Mouse (Mus musculus): ENCODE data around the gene Cd96.

Gene Cd96

DNA sequence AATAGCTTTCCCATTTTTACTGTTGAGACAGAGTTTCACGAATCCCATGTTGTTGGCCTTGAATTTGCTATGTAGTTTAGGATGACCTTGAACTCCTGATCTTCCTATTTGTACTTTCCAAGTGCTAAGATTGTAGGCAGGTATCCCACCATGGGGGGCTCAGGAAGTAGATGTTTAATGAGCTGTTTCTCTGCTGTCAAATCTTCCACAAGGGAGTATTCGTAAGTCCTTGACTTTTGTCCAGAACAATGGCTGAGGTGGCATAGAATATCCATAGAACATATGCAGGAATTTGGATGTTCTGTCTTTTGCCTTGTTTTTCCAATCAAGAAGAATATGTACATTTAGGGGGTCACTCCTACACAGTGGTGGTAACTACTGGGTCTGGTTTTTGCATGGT is 73.1 kb downstream of the Cd96 start:
- DNase-seq (ENCODE audit: extremely low spot score, low spot score), result no peak

DNA sequence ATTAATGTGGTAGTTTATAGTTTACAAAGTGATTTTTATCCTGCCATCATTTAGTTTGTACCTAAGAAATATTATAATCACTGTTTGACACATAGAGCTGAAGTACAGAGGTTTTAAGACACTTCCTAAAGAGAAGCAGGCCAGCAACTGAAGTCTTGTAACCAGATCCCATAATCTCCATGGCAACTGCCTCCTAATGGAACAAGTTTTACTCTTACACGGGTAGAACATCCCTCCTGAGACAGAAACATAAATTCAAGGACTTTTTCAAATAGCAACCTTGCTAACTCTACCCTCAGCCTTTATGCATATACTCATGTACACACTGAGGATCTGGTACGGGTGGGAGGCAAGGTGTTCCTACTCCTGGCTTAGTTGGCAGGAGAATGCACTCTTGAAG is 83.8 kb downstream of the Cd96 start:
- DNase-seq (ENCODE audit: extremely low spot score, low spot score), result no peak

DNA sequence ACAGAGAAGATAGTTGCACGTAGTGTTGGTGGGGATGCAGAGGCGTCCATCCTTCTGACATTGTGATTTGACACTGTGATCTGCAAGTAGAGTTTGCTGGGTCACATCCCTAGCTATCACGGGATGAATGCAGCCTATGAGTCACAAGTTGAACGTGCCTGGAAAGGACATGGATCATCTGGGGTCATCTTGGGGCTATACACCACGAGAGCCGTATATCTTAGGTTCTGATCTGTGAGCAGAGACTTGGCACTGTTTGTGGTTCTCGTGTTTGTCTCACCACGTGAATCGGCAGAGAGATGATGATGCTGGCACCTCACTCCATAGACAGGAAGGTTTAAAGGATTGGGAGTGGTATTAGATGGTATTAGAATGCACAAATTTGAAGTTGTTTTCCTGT is 86.2 kb downstream of the Cd96 start:
- DNase-seq (ENCODE audit: extremely low spot score, low spot score), result no peak

DNA sequence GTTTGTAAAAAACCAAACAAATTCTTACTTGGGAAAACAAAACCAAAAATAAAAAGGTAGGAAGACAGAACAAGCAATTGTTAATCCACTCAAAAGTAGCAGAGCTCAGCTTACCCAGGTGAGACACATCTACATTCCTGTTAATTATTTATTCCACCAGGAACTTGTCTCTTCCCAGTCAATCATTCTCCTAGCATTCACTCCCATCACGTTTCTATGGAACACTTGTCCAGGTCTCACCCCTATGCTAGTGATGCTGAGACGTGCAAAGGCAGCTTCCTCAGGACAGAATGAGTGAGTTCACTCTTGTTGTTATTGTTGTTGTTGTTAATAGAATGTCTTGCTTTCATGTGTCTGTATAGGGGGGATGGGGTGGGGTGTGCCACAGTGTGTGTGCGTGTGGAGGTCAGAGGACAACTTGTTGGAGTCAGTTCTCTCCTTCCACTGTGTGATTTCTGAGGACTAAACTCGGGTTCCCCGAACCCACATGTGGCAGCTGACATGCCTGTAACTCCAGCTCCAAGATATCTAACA is 97.0 kb downstream of the Cd96 start:
- DNase-seq (ENCODE audit: extremely low spot score, low spot score), result no peak

DNA sequence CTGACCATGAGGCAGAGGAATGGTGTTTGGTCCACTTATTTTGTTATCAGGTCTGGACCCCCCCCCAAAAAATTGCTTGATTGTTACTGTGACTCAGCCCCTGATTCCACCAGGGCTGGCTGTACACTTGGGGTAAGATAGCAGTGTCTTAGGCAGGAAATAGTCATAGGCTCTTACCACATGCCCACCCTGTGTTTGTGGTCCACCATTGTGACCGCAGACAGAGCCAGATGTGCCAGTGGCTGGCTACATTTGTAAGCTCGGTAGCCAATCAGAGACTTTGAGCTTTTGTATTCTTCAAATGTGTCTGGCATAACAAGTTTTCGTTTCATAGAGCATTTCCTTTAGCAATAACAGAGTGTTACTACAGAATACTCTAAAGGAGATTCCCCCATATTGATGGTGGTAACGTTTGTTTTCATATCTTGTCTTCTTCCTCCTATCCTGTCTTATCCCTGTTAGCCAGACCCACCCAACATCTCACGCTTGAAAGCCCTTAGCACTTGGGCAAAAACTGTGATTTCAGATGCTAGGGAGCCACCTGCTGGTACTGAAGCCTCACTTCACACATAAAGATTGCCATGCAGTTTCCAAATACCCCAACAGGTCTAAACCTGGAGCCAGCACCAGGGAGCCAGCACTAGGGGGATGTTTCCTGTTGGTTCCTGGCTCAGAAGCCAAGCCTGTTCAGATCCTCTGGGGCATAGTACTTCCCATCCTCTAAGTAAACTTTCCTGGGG is 97.7 kb downstream of the Cd96 start:
- peak; percentile 37 for DNase-seq (ENCODE audit: extremely low spot score, low spot score)

DNA sequence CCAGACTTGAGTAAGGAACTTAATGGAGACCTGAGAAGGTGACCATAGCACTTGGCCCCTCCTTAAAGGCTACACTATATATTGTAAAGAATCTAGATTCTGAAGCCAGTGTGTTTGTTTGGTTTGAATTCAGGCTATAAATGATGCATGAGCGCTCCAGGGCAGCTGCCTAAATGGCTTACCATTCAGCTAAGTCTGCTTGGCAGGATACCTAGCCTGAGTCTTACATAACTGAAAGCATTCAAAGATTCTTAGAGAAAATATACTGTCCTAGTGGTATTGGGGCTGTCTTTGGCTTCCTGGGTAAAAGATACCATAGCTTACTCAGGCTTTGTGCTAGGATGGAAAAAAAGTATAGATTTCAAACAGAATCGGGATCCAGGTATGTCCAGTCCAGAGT is 98.7 kb downstream of the Cd96 start:
- no peak for DNase-seq (ENCODE audit: extremely low spot score, low spot score)

DNA sequence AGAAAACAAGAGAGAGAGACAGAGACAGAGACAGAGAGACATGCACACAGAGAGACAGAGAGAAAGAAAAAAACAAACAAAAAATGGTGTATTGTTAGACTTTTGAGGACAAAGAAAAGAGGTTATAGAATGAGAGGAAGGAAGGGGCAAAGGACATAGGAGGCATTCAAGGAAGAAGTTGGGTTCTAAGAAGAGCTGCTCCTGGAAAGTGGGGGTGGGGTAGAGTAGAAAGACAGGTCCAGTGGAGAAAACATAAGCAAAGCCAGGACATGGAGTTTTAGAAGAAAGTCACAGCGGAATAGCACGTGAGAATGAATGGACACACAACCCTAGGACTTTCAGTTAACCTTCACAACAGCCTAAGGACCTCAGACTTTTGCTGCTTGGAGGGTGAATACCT is 99.7 kb downstream of the Cd96 start:
- no peak for DNase-seq (ENCODE audit: extremely low spot score, low spot score)

DNA sequence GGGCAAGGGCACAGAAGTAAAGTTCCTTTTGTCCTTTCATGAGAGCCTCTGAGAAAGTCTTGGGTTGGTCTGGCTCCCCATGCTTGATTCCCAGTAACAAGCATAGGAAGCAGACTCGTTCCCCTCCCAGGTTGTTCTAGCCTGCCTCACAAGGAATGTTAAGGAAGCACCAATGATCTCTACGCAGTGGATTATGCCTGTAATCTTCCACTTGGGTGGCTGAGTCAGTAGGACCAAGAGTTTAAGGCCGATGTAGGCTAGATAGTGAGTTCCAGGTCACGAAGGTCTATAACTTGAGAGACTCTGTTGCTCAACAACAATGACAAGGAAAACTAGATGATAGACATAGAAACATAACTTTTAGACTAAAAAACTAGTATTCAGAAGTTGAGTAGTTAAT is 100.3 kb downstream of the Cd96 start:
- no peak for DNase-seq (ENCODE audit: extremely low spot score, low spot score)

DNA sequence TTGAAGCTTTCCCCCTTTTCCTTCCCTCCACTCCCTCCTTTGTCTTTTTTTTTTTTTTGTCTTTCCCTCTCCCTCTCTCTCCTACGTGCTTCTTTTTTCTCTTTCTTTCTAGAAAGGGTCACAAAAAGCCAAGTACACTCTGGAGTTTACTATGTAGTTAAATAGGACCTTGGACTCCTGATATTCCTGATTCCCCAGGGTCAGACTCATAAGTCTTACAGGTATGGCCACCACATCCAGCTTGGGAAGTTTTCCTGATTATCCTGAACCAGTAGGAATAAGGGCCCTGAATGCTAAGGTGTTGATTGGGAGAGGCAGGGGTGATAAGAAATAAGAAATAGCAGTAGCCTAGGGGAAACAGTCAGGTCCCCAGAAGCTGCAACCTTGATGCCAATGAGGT is 100.7 kb downstream of the Cd96 start:
- no peak for DNase-seq (ENCODE audit: extremely low spot score, low spot score)

DNA sequence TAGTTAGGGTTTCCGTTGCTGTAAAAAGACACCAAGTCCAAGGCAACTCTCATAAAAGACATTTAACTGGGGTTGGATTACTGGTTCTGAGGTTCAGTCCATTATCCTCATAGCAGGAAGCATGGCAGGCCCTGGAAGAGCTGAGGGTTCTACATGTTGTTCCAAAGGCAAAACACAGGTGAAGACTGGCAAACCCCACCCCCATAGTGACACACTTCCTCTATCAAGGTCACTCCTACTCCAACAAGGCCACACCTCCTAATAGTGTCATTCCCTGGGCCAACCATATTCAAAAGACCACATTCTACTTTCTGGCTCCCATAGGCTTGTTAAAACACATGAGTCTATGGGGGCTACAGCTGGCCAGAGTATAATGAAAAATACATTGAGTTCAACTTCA is 108.4 kb downstream of the Cd96 start:
- DNase-seq (ENCODE audit: extremely low spot score, low spot score), result no peak

DNA sequence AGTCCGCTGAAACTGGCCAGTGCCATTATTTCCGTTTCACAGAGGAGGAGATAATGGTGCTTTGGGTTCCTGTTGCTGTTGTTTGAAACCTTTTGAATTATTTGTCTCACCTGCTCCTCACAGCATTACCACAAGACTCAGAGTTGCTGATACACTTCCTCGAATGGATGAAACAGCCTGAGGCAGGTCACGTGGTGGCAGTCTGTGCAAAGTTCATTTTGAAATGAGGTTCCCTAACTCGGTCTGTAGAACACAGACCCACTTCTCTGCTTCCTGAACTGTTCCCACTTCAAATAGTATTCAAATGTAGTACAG is 109.2 kb downstream of the Cd96 start:
- no peak for DNase-seq (ENCODE audit: extremely low spot score, low spot score)

DNA sequence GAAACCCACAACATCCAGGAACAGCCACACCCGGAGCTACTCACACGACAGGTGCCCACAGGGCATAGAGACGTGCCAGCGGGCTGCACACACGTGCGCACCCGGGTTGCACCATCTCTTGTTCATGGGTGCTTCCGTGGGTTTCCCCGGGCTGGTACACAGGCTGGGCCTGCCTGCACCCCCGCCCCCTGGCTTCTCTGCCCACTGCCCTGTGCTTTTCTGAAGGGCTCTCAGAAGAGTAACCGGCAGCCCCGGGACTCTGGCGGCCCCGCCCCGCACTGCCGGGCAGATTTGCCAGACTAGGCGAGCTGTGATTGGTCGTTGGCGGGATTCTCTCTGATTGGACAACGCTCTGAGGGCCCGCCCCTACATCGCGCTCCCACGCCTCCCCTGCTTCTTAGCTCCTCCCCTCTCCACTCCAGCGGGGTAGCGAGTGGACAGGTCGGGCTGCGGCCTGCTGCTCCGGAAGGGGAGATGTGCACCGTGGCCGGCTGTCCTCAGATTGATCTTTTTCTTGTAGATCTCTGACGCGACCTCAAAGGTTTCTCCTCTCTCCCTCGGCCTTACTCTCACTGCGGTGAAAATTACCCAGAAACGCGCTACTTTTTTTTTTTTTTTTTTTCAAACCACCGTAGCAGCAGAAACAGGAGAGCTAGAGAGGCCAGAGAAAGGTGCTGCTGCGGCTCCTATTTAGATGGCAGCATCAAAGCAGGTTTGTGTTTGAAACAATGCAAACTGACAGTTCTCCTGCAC is 109.7 kb downstream of the Cd96 start, which contains the start of gene Plcxd2:
Gene Plcxd2 (minus strand): TSS at position 66 of the 753 bp plus-strand sequence.
- DNase-seq (ENCODE audit: extremely low spot score, low spot score), result peak; percentile 90

DNA sequence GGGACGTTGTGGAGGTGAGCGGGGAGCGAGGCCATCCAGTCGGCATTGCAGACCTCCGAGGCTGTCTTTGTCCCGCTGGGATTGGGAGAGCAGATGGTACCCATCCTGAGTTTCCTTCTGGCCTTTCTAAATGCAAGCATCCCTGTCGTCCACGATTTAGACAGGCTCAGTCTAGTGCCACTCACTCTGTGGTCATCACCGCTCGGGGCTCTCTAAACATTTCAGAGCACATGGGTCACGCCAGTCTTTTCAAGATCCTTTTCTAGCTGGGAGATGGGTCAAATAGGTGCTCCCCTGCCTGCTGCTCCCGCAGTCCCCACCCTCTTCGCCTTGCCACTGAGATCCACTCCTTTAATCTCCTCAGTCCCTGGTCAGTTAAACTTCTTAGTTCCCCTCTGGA is 110.3 kb downstream of the Cd96 start:
- DNase-seq (ENCODE audit: extremely low spot score, low spot score), result no peak

DNA sequence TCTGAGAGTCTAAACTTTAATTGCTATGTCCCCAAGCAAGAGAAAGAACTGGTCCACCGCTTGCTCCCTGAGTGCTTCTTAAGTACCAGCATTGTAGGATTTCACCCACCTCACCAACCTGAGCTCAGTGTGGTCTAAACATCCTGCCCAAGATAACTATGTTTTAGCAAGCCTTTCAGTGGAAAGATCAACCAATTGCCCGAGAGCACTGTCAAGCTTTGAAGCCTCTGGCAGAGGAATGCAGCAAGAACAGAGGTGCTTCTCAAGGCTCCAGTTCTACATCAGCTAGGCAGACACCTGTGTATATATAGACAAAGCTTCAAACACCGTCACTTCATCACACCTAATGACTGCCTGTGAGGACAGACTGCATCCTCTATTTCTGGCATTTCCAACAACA is 111.3 kb downstream of the Cd96 start:
- no peak for DNase-seq (ENCODE audit: extremely low spot score, low spot score)

DNA sequence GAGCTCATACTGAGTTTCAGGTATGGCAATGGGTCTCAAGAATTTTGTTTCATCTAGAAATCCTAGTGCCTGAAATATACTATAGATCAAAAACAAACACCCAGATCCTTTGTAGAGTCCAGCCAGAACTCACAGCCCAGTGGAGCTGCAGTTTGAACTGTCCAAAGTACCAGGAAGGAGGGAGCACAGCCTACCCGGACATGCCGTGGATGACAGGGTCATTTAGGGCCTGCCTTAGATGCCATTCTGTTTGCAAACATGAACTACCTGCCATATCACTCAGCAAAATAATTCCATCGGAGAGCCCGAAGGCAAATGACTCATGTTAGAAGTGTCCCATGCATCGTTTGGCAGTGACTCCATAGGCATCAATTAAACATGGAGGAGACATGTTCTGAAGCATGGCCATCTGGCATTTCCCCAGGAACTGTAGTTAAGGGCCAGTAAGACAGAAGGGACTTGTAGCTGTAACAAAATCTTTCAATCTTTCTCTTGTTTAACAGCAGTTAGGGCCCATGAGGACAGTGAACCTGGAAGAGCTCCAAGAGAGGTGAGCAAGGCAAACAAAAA is 111.9 kb downstream of the Cd96 start:
- no peak for DNase-seq (ENCODE audit: extremely low spot score, low spot score)

DNA sequence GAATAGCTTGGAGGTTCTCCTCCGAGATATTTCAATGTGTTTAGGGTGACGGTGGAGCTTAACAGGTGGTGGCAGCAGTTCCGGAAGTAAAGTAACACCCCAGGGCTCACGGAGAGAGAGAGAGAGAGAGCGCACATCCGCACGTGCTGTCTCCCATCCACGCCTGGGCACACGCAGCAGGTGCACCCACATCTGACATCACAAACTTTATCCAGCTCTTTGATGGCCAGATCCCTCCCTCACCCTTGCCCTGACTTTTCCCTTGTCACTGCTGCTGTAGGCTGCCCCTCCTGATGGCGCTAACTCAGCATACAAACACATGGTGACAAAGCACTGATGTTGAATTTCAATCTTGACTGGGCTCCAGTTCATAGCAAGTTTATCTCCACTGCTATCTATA is 113.8 kb downstream of the Cd96 start:
- no peak for DNase-seq (ENCODE audit: extremely low spot score, low spot score)

DNA sequence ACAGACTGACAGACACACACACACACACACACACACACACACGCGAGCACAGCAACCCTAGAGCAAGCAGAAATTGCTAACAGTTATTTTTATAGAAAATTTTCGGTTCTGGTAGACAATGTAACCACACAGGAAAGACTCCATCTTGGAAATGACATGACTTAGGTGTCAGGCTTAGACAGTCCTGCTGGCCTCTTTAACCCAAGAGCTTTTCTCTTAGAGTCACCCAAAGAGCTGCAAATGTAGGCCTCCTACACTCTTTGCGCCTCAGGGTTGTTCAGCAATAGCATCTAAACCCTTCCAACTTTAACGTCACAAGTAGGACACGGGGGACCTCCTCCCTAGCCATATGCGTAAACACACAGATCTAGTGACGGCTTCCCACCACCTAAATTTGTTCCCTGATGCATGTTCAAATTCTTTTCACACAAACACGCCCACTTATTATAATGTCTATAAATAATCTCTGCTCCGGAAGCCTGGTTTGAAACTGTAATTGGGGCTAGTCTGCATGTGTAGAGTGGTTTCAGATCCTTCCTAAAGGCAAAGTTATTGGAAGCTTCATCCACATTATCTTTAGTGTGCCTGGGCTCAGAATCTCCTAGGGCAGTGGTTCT is 118.4 kb downstream of the Cd96 start:
- no peak for DNase-seq (ENCODE audit: extremely low spot score, low spot score)

DNA sequence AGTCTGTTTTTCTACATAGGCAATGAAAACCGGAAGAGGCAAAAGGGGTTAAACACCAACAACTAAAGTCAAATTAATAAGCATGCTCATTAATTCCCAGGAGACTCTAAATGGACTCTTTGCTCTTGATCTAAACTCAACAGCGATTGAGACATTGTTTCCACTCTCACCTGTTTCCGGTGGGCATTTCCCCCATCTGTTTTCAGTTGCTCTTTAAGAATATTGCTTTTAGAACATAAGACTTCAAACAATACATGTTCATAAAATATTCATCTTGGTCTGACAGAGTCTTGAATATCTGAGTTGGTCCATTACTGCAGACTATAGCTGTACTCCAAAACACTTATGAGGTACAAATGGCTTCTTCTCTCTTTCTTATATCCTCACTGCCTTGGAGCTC is 119.1 kb downstream of the Cd96 start:
- DNase-seq (ENCODE audit: extremely low spot score, low spot score), result no peak

DNA sequence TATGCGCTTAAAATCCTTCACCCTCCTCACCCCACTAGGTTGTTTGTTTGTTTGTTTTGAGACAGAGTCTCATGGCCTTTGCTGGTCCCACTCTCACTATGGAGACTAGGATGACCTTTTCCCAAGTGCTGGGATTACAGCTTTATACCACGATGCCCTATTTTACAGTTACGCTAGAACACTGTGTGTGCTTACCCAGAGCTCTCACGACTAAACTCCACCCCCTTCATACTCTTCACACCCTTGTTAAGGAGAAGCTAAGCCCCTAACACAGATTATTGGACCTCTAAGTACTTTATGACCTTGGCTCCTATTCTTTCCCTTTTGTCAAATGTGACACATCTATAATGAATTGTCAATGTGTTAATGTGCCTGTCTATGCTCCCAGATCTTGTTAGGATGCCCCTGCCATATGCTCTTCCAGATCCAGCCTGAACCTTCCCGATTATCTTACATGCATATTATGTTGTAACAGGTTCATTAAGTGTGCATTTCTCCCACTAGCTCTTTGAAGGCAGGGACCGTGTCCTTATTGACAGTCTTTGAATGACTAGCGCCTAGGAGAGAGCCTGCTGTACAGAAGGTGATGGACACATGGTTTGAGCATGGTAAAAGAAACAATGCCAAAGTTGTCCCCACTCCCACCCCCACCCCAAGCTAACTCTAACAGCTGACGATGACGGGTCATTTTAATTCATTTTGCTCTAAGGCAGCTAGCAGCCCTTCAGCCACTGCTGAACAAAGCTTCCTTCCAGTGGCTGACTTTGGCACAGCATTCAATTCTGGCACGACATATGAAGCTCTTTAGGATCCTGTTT is 120.5 kb downstream of the Cd96 start:
- DNase-seq (ENCODE audit: extremely low spot score, low spot score), result no peak

DNA sequence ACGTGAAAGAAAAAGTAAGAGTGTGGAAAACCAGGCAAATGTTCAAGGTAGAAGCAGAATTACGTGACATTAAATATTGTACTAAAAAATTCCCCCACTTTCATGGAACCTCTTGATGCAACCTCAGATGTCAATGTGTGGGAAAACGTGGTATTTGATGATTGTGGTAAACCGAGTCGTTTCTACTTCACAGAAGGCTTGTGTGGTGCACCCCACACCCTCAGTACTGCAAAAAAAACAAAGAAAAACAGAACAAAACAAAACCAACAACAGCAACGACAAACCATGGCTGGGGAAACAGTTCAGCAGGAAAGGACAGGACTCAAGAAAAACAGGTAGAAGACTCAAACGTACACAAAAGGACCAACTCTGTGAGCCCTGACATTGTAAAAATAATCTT is 121.8 kb downstream of the Cd96 start:
- DNase-seq (ENCODE audit: extremely low spot score, low spot score), result no peak
